Mouse (Mus musculus) spleen, postnatal 36 days (tissue): ENCODE measurements around the gene Fgfr2.
A peak's percentile ranks its signal among the peaks of the same experiment; 100 is the strongest.
"Not testable (repeated sequence)": the region's sequence is repeated elsewhere in the genome, so short reads cannot be mapped to it uniquely, and the experiment has no call there.

Source experiments
- DNase-seq, 2 experiments: peaks; one replicate each; pipeline ENCODE4 v3.0.0; 2022; ENCODE audit warnings: low spot score in 2 of 2, mixed read lengths in 1 of 2

The Fgfr2 gene

DNA sequence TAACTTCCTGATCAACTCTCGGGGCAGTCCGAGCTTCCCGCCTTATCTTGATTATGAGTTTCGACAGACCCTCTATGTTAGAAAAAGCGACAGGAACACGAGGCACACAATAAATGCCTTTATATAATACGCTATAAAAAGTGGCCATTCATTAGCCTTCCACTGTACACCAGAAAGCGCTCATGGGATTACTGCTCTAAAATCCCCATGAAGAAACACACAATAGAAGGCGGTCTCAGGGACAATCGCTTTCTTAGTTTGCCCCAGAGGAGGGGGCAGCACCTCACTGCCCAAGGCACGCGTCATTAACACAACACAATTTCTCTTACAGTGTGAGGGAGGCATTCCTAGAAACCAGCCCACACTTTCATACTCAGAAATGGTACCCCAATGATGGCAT, 2954.9 kb downstream of the Fgfr2 start:
- DNase-seq: no peak

DNA sequence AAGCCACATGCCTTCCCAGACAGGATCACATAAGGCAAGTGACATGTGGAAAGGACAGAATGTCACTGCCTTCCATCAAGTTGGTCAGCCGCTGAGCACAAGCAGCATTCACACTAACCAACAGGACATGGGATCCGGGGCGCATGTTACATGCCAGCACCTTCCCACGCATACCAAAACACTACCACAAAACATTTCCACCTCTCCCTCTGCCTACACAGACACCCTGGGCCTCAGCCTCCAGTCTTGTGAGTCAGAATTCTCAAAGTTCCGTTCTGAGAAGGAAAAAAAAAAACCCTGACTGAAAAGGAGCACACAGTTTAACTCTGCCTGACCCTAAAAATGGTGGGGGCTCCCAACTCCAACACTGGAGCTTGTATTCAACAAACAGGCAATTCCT, 2955.9 kb downstream of the Fgfr2 start:
- no peak for DNase-seq

- DNase-seq: no peak
These were observed 2957.0 kb downstream of the Fgfr2 start for GRCm38 (mm10) chr7:130166190-130166589.

DNA sequence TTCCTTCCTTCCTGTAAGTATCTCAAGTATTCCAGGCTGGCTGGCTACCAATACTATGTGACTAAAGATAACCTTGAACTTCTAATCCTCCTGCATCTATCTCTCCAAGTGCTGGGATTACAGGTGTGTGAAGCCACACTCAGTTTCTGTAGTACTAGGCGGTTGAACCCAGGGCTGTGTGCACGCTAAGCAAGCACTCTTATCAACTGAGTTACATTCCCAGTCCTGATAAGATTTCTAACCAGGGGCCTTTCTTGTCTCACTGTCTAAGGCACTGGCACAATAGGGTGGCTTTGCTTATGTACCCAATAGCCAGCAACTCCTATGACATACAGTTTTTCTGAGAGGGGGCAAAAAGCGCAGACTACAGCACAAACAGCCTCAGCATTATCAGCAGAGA, 2957.7 kb downstream of the Fgfr2 start:
- no peak for DNase-seq

- DNase-seq: no peak
These were observed 2960.4 kb downstream of the Fgfr2 start for GRCm38 (mm10) chr7:130162718-130163117.

DNA sequence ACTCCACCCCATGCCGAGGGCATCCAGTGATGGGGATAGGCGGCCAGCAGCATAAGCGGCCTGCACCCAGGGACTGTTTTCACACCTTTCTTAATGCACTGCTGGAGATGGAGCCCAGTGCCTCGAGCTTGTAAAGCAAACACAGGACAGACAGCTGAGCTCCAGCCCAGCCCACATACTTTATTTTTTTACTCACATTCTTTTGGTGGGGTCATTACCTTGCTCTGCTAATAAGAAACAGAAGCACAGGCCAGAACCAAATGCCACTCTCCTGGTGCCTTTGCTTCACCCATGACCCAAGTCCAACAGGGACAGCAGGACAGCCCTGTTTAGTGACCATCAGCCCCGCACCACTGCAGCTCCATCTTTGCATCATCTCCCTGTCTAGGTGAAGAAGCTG, 2961.6 kb downstream of the Fgfr2 start:
- no peak for DNase-seq

GRCm38 (mm10) chr7:130158845-130159244, 2964.3 kb downstream of the Fgfr2 start:
- no peak for DNase-seq

- no peak for DNase-seq
These were observed 2969.7 kb downstream of the Fgfr2 start for GRCm38 (mm10) chr7:130153363-130153969.

DNA sequence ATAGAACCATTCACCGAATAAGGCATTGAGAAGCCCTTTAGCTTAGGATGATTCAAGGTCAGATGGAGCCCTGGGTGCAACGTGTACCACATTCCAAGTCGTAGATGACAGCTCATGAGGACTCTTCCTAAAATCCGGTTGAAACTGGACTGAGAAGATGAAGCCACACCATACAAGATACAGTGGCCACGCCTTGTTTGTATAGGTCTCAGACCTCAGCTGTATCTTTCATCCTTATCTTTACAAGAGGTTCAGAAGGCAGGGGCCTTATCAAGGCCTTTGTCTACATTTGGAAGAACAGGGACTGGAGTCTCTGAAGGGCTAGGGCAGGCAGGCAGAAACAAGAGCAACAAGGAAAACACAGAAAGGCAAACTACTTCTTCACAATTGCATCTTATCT, 2974.2 kb downstream of the Fgfr2 start:
- DNase-seq: no peak

- DNase-seq: no peak
These were observed 2975.9 kb downstream of the Fgfr2 start for GRCm38 (mm10) chr7:130147230-130147629.

DNA sequence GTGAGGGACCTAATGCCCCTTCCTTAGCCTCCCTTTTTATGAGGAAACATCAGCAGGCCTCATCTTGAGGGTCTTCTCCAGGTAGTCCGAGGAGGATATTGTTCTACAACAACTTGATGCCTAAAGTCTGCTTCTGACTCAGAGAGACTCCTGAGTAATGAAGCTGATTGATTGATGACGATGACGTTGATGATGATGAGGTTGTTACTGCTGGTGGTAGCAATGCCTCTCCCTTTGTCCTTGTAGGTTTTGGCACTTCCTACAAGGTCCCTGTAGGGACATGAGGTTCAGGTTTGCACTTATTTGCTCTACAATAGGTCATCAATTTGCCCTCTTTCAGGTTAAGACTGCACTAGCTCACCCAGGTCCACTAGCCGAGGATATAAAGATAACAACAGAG, 2977.9 kb downstream of the Fgfr2 start:
- DNase-seq: no peak

- DNase-seq: no peak
These were observed 2979.8 kb downstream of the Fgfr2 start for GRCm38 (mm10) chr7:130143371-130143770.

- DNase-seq: no peak
These were observed 2981.9 kb downstream of the Fgfr2 start for GRCm38 (mm10) chr7:130141088-130141873.

DNA sequence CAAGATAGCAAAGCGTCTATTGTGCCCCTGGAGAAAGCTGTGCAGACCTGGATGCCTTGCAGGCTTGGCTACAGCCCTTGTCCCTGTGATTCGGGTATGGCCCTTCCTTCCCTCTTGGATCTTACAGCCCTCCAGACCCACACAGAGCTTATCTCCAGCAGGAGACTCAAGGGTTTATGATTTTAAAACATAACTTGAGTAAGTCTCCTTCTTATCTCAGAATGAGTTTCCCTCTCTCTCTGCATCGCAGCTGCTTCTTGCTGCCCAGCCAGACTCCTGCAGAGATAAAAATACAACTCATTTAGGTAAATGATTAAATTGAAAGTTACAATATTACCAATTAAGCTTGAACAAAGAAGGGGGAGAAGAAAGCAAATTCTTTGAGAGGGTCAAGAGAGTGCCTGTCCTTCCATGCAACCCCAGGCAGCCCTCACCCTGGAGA, 2988.2 kb downstream of the Fgfr2 start:
- DNase-seq: no peak

DNA sequence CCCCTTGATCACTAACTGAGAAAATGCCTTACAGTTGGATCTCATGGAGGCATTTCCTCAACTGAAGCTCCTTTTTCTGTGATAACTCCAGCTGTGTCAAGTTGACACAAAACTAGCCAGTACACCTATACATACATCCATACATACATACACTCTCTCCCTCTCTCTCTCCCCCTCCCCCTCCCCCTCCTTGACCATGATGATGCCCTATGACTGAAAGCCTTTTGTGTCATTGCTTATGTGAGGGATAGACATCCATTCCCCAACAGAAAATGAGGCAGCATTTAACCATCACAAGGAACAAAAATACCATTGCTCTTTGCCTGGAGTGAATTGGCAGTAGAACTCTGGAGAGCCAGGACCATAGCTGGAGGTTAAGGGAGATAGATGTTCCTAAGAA, 2988.7 kb downstream of the Fgfr2 start:
- DNase-seq: not testable (repeated sequence)

- DNase-seq: no peak
These were observed 2992.9 kb downstream of the Fgfr2 start for GRCm38 (mm10) chr7:130130226-130130625.

DNA sequence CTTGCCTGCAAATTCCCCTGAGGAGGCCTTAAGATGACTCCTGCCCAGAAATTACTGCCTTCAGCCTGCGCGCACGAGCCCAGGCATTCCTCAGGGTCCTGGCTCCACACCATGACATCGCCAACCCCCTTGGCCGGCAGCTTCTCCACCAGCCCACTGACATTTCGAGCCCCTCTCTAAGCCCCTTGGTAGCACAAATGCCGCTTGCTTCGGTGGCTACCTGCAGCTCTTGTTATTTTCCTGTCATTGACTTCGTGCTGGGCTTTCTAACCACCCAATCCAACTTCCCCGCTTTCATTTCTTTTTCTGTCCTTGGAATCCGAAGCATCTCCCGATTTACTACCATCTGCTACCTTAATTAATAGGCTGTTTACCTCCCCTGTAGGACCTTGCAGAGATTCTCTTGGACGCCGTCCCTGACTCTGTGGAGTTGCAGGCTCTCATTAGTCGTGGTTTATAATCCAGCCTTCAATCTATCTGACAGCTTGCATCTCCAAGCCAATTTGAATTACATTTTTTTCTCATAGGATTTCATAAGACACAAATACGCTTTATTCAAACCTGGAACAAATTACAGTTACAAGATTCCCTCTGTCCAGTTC, 2993.7 kb downstream of the Fgfr2 start:
- no peak for DNase-seq

- no peak for DNase-seq
These were observed 3001.6 kb downstream of the Fgfr2 start for GRCm38 (mm10) chr7:130121507-130121906.

- no peak for DNase-seq
These were observed 3003.7 kb downstream of the Fgfr2 start for GRCm38 (mm10) chr7:130119466-130119865.

- no peak for DNase-seq
These were observed 3004.4 kb downstream of the Fgfr2 start for GRCm38 (mm10) chr7:130118726-130119125.

DNA sequence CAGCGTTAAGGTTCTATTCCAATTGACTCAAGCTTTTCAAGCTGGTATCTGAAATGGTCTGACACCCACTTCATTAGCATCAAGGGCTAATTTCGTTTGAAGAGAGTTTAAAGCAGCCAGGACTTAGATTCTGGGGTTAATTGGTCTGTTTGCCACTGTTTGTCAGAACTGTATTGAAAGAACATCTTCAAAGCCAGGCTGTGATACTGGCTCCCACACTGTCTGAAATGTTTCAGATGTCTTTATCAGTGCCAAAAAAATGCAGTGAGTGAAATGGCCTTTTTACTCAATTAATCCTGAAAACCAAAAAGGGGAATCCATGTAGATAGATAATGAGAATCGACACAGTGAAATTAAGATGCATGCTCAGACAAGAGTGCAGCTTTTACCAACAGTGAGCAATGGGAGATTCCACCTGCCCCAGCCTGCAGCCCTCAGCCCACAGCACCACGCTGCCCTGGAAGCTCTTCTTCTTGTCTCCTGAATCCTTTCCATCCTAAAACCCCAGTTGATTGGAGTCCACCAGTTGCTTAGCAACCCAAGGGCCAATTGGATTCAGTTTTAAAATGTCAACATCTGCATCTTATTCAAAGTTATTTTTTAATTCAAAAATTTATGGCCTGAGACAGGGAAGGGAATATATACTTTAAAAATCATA, 3005.6 kb downstream of the Fgfr2 start:
- no peak for DNase-seq

DNA sequence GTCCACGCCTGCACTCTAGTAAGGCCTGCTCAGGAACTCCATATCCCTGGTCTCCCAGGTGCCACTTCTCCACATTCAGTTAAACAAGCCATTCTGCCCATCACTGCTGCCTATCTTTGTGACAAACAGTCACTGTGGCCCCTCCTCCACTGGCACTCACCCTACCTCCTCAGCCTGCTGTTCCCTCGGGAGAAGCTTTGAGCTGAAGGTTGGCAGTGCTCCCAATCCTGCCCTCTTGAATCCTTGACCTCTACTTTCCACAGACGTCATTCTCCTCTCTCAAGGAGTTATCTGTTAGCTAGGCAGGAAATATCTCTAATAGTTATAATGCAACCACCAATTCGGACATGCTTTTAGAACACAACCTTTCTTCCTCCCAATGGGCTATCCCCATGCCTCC, 3008.7 kb downstream of the Fgfr2 start:
- peak; percentile 1 to 2 for DNase-seq
